ENCODE assay signal across 8 mouse cellular contexts in the genomic region with DNA sequence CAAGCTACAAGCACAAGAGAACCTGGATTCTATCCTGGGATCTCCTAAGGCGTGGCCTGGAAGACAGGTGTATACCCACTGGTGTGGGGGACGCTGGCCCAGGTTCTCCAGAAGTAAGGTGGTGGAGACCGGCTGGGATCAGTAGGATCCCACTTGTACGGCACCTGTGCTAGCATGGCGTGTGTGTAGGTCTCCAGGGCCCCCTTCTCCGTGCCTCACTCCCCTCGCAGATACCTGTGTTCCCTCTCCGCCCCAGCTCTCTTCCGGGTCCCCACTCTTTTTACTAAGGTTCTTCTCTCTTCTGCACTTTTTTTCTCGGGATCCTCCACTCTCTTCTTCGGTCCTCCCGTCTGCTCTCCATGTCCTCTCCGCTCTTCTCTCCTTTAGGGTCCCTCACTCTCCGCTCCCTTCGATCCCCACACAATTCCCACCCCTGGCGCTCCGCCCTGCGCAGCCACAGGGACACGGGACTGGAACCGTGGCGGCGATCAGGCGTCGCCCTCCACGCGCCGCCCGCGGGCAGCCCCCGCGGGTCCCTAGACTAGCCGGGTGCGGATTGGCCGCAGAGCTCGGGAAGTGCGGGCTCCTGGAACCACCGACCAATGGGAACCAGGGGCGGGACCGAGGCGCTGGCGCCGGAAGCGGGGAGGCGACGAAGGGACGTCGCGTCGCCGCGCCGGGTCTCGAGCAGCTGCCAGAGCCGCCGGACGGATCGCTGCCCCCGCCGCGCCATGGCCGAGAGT. TPM values are rescaled to one million over a fixed set of nuclear protein-coding genes. Genes with fewer than 3 reads are reported as not detected.
DNase-seq lines count a peak whose midpoint lies in the region; TF ChIP-seq lines count a peak whose summit lies in the region.

Gene Edf1, plus strand, starts transcription at position 627 of the 743 bp plus-strand sequence.

- peak within 1 kb of the TSS; percentile 90 for H3K27ac ChIP-seq in left cerebral cortex, adult 2 months
- H3K27ac ChIP-seq in macrophage = peak within 1 kb of the TSS; percentile 79

- peaks cover 24% of the 10 kb centered on the region for H3K36me3 ChIP-seq in macrophage (ENCODE audit: inconsistent target)

- peaks cover 33% of the 10 kb centered on the region for H3K79me2 ChIP-seq in macrophage (ENCODE audit: inconsistent target)

- under 1% methylated on average over 51 of the region's 61 CpGs for WGBS in macrophage (ENCODE audit: missing documents)

- intact Hi-C loops in left cerebral cortex, adult 2 months (cut with DNase I) = no loop called here

- peak within 1 kb of the TSS; percentile 72 for H3K4me3 ChIP-seq in left cerebral cortex, adult 2 months
- H3K4me3 ChIP-seq in macrophage (ENCODE audit: inconsistent target) = peak within 1 kb of the TSS; percentile 94

- DNase-seq in adrenal gland, adult (ENCODE audit: inconsistent age in 2 of 2, low spot score in 1 of 2) = peak; percentile 97 to 98
- peak; percentile 95 for DNase-seq in embryo, embryonic 10 days (ENCODE audit: low spot score)
- DNase-seq in gastrocnemius, postnatal 10 days = peak; percentile 95
- DNase-seq in hindlimb bud, embryonic 11.5 days (ENCODE audit: extremely low spot score, low read depth, low spot score) = peak; percentile 49
- peak; percentile 95 to 97 for DNase-seq in left cerebral cortex, adult 2 months (ENCODE audit: extremely low spot score in 1 of 2, low spot score in 2 of 2)
- peak; percentile 87 for DNase-seq in retina, postnatal 7 days (ENCODE audit: low read depth, low spot score)
- DNase-seq in urinary bladder, adult 18-20 months (ENCODE audit: low spot score in 2 of 2) = peak; percentile 88 to 93

- no peak for TF ChIP-seq CTCF in left cerebral cortex, adult 2 months (IDR thresholded peaks at IDR 0.05)

RNA-seq across cellular contexts. Expression of gene Edf1, which starts in this region (rescaled TPM):
- total RNA-seq in gastrocnemius, postnatal 10 days (2021) = 100 to 1,000 TPM; 177 to 185 TPM
- 100 to 1,000 TPM; 190 to 202 TPM for total RNA-seq in left cerebral cortex, adult 2 months (2021)
- 10 to 100 TPM; 30.5 to 83.6 (median 45.1) TPM for total RNA-seq in macrophage (2018; cell fraction: chromatin; rRNA removed)
- 100 to 1,000 TPM; 226 to 361 (median 277) TPM for total RNA-seq in macrophage (2018; cell fraction: cytosol; rRNA removed)
- total RNA-seq in macrophage (2018; cell fraction: nucleus; rRNA removed) = 100 to 1,000 TPM in 3 of 26 experiments, 10 to 100 TPM in 23; 31.8 to 109 (median 65.2) TPM
- polyA plus RNA-seq in macrophage (2018) = 258 to 279 TPM (median 262 TPM) in 3 replicates

Comparison
In these comparisons a context has a peak if more than half of its experiments do, and no peak if none do; other contexts are left out.
1. Peak in every context shown above with its lines: DNase-seq, H3K4me3 ChIP-seq and H3K27ac ChIP-seq.